Mouse (Mus musculus): ENCODE measurements at regions not wholly inside any gene's neighbourhood (a gene's known extent, or its start where the extent isn't known, plus 50 kb on each side); places are given as distances from the start of the nearest gene placed in this dataset.

DNA sequence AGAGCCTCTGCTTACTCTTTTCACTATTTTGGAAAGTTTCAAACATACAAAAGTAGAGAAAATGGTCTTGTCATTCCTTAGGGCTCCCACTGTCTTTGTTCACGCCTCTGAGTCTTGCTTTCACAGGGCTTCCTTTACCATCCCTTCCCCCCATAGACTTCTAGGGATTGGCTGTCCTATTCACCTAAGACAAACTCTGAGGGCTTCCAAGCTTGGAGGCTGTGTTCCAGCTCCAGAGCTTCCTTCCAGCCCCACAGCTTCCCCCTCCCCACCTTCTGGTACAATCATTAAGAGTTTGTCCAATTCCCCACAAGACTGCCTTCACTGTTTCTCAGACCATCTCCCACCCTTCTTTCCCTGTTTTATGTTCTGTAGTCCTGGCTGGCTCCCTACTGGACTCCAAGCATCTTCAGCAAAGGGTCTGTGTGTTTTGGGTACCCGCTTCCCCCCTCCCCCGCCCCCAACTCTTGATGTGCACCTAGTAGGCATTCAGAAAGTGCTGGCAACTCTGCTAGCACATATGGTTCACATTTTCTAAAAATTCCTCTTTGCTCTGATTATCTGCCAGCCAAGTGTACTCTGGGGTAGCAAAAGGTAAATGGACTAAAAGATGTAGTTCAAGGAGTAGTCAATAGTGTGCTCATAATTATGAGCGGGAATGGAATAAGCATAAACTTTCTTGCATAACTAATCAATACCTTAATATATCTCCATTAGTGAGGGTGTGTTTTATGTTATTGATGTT, 344.0 kb downstream of the Slc4a3 start:
- peak; percentile 31 for DNase-seq (ENCODE audit: extremely low spot score, low spot score)

DNA sequence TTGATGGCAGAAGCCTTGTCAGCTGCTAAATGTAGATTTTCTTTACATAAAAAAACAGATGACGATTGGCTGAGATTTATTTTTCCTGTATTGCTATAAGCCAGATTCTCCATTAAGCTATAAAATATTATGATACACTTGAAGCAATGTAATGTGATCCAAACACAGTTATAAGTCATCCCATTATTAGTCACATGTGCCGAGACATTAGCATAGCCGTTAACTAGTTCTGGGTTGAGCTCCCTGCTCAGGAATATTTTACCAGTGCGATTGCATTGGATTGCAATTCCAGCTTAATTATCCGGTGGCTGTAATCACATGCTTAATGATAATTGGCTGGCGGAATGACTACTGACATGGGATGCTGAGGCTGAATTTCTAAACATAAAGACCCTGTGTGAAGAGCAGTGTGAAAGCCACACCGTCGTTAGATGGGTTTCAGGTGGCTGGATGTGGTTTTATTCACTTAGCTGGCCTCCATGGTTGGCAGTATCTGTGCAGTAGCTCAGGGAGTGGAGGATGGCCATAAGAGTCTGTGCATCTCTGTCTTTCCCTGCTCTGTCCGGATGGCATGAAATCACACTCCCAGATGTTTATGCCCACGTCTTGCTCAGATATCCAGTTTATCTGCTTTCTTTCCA, 344.7 kb downstream of the Slc4a3 start:
- no peak for DNase-seq (ENCODE audit: extremely low spot score, low spot score)

DNA sequence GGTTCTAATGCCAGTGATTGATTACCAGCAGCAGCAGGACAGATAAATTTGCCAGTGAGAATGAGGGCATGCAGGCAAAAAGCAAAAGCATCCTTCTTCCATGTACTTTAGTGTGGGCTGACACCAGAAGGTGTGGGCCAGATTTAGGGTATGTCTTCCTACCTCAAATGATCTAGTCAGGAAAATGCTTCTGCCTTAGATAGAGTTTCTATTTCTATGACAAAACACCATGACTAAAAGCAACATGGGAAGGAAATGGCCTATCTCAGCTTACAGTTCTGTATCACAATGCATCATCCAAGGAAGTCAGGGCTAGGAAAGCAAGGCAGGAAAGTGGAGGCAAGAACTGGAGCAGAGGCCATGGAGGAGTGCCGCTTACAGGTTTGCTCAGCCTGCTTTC, 349.5 kb downstream of the Slc4a3 start:
- no peak for DNase-seq (ENCODE audit: extremely low spot score, low spot score)

DNA sequence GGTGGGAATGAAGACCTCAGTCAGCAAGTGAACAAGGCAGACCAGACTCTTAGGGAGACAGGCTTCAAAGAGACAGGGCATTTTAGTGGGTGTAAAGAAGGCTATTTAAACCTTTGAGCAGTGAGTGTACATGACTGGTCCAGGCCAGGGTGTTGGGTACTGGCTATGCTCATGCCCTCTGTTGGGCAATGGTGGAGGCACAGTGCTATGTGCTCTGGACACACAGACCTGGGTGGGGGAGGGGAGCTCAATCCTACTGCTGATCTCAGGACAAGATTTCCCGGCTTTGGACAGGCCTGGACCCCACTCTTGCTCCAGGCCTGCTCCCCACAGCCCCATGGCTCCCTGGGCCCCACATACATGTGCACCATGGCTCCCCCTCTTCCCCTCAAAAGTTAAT, 355.1 kb downstream of the Slc4a3 start:
- no peak for DNase-seq (ENCODE audit: extremely low spot score, low spot score)

GRCm38 (mm10) chr1:75905699-75906470, 359.8 kb downstream of the Slc4a3 start:
- no peak for DNase-seq (ENCODE audit: extremely low spot score, low spot score)

DNA sequence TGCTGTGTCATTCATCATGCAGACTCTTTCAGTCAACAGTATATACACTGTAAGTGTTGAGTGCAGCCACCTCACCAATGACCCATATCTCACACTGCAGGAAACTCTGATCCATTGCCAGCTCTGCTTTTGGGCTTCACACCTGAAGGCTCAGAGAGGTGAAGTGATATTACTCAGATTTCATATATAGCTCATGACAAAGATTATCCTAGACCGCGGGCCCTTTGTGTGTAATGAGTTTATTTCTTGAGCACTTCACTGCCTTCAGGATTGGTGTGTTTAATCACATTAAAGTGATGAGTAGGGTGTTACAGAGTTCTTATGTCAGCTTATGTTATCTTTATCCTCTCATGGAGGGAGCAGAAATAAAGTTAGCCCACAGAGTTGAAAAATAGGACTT, 369.2 kb downstream of the Slc4a3 start:
- no peak for DNase-seq (ENCODE audit: extremely low spot score, low spot score)

- peak; percentile 32 for DNase-seq (ENCODE audit: extremely low spot score, low spot score)
Measured at GRCm38 (mm10) chr1:75916181-75916580, 370.1 kb downstream of the Slc4a3 start.

- no peak for DNase-seq (ENCODE audit: extremely low spot score, low spot score)
Measured at GRCm38 (mm10) chr1:75919134-75919533, 373.1 kb downstream of the Slc4a3 start.

GRCm38 (mm10) chr1:75925046-75925445, 379.0 kb downstream of the Slc4a3 start:
- DNase-seq (ENCODE audit: extremely low spot score, low spot score) = no peak

GRCm38 (mm10) chr1:75925802-75926201, 379.7 kb downstream of the Slc4a3 start:
- peak; percentile 96 for DNase-seq (ENCODE audit: extremely low spot score, low spot score)

- DNase-seq (ENCODE audit: extremely low spot score, low spot score) = no peak
Measured at GRCm38 (mm10) chr1:75931852-75932251, 385.8 kb downstream of the Slc4a3 start.

DNA sequence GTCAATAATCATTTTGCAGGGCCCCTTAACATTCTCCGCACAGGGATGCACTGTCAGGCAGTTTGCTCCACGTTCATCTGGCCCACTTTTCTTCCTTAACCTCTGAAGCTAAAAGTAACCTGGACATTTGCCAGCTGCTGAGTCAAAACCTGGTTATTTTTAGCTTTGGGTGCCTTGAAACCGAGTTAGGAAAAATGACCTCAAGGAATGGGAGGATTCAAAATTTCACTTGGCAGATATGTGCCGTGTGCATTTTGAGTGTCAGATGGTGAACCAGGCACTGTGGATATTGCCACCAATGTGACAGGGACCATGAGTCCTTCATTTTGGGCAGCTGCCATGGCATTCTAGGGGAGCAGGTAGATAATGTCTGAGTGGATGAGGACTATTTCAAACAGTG, 387.8 kb downstream of the Slc4a3 start:
- no peak for DNase-seq (ENCODE audit: extremely low spot score, low spot score)

GRCm38 (mm10) chr1:75934761-75935160, 388.7 kb downstream of the Slc4a3 start:
- no peak for DNase-seq (ENCODE audit: extremely low spot score, low spot score)

DNA sequence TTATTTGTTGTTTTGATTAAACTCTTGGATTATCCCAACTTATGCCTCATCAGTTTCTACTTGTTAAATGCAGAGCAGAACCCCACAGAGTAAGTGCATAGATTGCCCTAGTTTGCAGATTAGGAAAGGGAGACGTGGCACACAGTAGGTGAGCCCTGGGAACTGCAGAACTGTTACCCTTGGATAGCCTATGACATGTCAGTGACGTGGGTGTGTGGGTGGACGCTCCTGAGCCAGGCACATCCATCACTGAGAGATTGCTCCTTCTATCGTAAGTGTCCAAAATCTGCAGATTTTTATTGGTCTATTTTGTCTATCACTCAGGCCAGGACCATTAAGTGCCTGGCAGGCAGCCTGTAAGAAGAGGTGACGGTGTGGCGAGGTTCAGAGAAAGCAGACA, 389.8 kb downstream of the Slc4a3 start:
- no peak for DNase-seq (ENCODE audit: extremely low spot score, low spot score)

DNA sequence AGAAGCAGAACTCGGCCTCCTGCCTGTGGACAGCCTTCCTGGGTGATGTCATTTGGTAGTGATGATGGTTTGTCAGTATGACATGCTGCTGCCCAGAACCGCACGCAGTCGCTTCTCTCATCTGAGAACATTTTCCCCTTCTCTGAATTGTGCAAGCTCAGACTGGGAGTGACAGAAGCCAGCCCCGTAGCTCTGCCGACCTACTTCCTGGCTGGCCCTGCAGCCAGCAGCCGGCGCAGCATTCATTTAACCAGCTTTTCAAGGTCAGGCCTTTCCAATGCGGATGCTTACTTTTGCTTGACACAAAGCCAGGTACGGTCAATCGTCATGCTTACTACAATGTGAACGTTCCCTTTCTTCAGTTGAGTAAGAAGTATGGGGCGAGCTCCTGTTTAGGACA, 390.5 kb downstream of the Slc4a3 start:
- no peak for DNase-seq (ENCODE audit: extremely low spot score, low spot score)

DNA sequence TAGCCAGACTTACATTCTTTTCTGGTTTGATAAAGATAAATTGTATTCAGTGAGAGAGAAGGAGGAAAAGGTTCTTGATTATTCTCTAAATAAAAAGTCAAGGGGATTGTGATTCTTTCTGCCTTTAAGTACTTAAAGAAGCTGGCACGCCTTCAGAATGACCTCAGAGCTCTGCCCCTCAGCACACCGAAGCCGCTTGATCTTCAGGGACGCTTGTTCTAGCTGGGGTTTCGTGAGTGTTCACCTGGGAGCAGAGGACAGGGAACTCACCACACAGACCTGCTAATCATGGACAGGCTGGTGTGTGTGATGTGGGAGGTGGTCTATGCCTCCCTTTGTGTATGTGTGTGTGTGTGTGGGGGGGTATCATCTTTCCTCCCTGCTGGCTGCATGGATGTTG, 391.3 kb downstream of the Slc4a3 start:
- no peak for DNase-seq (ENCODE audit: extremely low spot score, low spot score)

GRCm38 (mm10) chr1:75946290-75946839, 400.3 kb downstream of the Slc4a3 start:
- DNase-seq (ENCODE audit: extremely low spot score, low spot score) = no peak

DNA sequence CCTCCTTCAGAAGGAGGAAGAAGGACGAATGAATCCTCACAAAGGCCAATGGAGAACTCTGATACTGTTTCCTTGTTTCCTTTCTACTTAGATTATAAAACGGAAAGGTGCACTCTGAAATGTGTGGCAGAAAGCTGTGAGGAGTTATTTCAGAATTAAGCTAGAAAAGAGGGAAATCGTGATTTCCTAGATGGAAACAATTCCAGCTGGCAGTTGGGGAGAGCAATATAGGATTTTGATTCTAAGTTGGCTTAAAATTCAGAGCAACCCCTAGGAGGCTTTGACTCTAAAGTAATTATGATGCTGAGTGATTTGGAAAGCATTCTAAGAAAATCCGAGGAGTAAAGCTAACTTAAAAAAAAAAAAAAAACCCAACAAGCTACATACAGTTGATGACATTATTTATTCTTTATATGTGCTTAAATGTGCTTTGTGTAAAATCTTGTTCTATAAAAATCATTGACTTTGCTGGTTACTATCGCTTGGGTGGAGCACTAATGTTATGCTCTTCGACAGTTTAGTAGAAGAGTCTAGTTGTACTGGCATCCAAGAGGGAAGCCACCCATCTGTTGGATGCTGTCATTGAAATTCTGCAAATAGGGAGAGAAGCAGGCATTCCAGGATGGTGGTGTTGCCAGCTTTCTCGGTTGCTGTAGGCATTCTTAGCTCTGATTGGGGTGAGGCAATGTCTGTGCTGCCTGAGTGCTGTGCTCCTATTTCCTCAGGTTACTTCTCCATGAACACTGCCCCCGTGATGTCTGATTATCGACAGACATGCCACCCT, 432.3 kb downstream of the Slc4a3 start:
- DNase-seq (ENCODE audit: extremely low spot score, low spot score) = no peak

GRCm38 (mm10) chr1:75983057-75983456, 437.0 kb downstream of the Slc4a3 start:
- DNase-seq (ENCODE audit: extremely low spot score, low spot score) = no peak

DNA sequence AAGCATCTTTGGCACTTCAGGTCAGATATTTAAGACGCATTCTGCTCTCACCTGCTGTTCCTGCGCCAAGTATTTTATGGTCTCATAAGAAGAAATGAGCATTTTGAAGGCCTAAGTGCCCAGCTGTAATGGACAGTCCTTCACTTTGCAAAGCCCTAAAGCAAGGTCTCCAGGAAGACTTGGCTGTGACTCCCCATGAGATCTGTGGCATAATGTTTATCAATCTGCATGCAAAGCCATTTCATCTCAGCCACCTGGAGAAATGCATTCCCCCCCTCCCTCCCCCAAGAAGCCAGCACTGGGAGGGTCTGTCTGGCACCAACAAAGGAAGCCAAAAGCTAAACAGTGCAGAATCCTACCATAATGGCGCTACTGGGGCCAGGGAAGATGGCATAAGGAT, 437.4 kb downstream of the Slc4a3 start:
- no peak for DNase-seq (ENCODE audit: extremely low spot score, low spot score)

GRCm38 (mm10) chr1:75988496-75988895, 442.4 kb downstream of the Slc4a3 start:
- DNase-seq (ENCODE audit: extremely low spot score, low spot score) = no peak

Data from neural tube, embryonic 10.5 days (tissue).